Mouse (Mus musculus): ENCODE data around the gene Abca9.

Gene Abca9

GRCm38 (mm10) chr11:110061032-110061431 is 107.0 kb downstream of the Abca9 start:
- DNase-seq (ENCODE audit: low spot score in 2 of 2) = no peak

- no peak for DNase-seq (ENCODE audit: low spot score in 2 of 2)
These were observed 107.9 kb downstream of the Abca9 start for GRCm38 (mm10) chr11:110060127-110060526.

- no peak for DNase-seq (ENCODE audit: low spot score in 2 of 2)
These were observed 114.3 kb downstream of the Abca9 start for GRCm38 (mm10) chr11:110053681-110054080.
